Mouse (Mus musculus): Measurements from ENCODE around the gene Synj1. TPM values are rescaled to one million over a fixed set of nuclear protein-coding genes. Genes with fewer than 3 reads are reported as not detected.

The Synj1 gene
- polyA plus RNA-seq, 1 experiment: 51.6 TPM

DNA sequence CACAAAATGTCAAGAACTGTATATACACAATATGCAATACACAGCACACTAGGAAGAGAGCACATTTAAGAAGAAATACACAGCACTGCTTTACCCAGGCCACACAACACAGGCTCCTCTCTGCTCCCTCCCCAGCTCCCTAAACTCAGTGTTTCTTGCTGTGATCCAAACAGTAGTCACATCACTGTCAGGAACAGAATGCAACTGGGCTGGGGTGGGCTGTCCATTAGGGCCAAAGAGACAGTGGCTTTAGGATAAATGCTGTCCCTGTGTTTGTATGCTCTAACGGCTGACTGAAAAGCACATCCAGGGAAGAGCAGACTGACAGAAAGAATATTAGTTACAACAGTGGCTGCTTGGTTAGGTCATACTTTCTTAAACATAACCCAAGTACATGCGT, 18.8 kb upstream of the Synj1 start:
- 97% methylated on average over 2 of the region's 2 CpGs for WGBS

DNA sequence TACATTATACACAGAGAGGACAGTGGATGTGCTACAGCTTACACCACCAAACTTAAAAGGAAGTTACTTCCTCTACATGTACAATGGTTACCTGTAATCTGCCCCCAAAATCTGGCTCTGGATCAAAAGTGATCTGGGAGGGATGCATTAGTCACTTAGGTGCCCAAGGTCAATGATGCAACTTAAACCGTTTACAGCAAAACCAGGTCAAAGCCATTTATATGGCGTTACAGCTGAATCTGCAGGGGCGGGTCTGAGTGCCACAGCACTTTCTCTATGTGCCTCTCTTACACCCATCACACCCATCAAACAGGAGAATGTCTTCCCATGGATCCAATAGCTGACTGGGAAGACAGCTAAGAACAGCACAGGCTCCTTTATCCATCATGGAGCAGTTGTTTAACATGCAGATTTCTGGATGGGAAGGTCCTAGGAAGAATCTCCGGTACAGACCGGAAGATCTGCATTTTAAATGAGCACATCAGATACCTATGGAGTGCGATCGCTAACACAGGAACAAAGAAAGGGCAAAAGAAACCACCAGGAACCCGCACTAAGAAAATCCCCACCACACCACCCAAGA, 18.1 kb upstream of the Synj1 start:
- DNase-seq: no peak
- 93% methylated on average over 8 of the region's 8 CpGs for WGBS

More for the DNA sequence above, 18.8 kb upstream of the Synj1 start:
- no peaks in the 10 kb centered on the region for H3K4me1 ChIP-seq (replicated peaks; ENCODE audit: control insufficient read depth, insufficient read depth, low read length)
- peaks cover 85% of the 10 kb centered on the region for H3K36me3 ChIP-seq (ENCODE audit: control insufficient read depth, insufficient read depth, low read length)
- no peak overlapping the region for H3K4me3 ChIP-seq (ENCODE audit: control insufficient read depth, insufficient read depth, low read length)
- TF ChIP-seq CTCF (IDR thresholded peaks at IDR 0.05; ENCODE audit: borderline replicate concordance, control insufficient read depth, extremely low read depth, insufficient read depth, low read length, poor library complexity) (no peak), POLR2A (IDR thresholded peaks at IDR 0.05; ENCODE audit: control insufficient read depth, extremely low read depth, insufficient read depth, low read length, poor library complexity) (no peak)
- no peaks in the 10 kb centered on the region for H3K27me3 ChIP-seq (ENCODE audit: control insufficient read depth, insufficient read depth, low read length)
- no peak for DNase-seq
- no peak overlapping the region for H3K27ac ChIP-seq (ENCODE audit: control insufficient read depth, insufficient read depth, low read length)

GRCm38 (mm10) chr16:91026290-91026689, 15.2 kb upstream of the Synj1 start:
- no peaks in the 10 kb centered on the region for H3K27me3 ChIP-seq (ENCODE audit: control insufficient read depth, insufficient read depth, low read length)
- no peak overlapping the region for H3K27ac ChIP-seq (ENCODE audit: control insufficient read depth, insufficient read depth, low read length)
- WGBS: 100% methylated on average over 4 of the region's 4 CpGs
- H3K36me3 ChIP-seq (ENCODE audit: control insufficient read depth, insufficient read depth, low read length): peaks cover 83% of the 10 kb centered on the region
- no peak overlapping the region for H3K4me3 ChIP-seq (ENCODE audit: control insufficient read depth, insufficient read depth, low read length)
- H3K4me1 ChIP-seq (replicated peaks; ENCODE audit: control insufficient read depth, insufficient read depth, low read length): no peaks in the 10 kb centered on the region
- DNase-seq: no peak
- TF ChIP-seq POLR2A (IDR thresholded peaks at IDR 0.05; ENCODE audit: control insufficient read depth, extremely low read depth, insufficient read depth, low read length, poor library complexity) (no peak), CTCF (IDR thresholded peaks at IDR 0.05; ENCODE audit: borderline replicate concordance, control insufficient read depth, extremely low read depth, insufficient read depth, low read length, poor library complexity) (no peak)

More for the DNA sequence above, 18.1 kb upstream of the Synj1 start:
- no peaks in the 10 kb centered on the region for H3K27me3 ChIP-seq (ENCODE audit: control insufficient read depth, insufficient read depth, low read length)
- no peak overlapping the region for H3K27ac ChIP-seq (ENCODE audit: control insufficient read depth, insufficient read depth, low read length)
- TF ChIP-seq CTCF (IDR thresholded peaks at IDR 0.05; ENCODE audit: borderline replicate concordance, control insufficient read depth, extremely low read depth, insufficient read depth, low read length, poor library complexity) (no peak), POLR2A (IDR thresholded peaks at IDR 0.05; ENCODE audit: control insufficient read depth, extremely low read depth, insufficient read depth, low read length, poor library complexity) (no peak)
- H3K4me3 ChIP-seq (ENCODE audit: control insufficient read depth, insufficient read depth, low read length): no peak overlapping the region
- no peaks in the 10 kb centered on the region for H3K4me1 ChIP-seq (replicated peaks; ENCODE audit: control insufficient read depth, insufficient read depth, low read length)
- peaks cover 85% of the 10 kb centered on the region for H3K36me3 ChIP-seq (ENCODE audit: control insufficient read depth, insufficient read depth, low read length)

DNA sequence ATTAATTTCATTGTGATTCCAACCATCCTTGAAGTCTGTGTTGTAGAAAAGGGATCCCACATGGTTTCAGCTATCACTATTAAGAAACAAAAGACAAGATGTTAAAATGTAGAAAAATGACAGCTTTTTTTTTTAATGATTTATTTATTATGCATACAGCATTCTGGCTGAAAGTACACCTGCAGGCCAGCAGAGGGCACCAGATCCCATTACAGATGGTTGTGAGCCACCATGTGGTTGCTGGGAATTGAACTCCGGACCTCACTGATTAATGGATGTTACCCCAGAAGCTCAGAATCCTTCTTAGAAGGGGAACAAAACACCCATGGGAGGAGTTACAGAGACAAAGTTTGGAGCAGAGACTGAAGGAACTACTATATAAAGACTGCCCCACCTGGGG, 12.3 kb upstream of the Synj1 start:
- WGBS: 94% methylated on average over 1 of the region's 1 CpGs
- H3K4me3 ChIP-seq (ENCODE audit: control insufficient read depth, insufficient read depth, low read length): no peak overlapping the region
- H3K4me1 ChIP-seq (replicated peaks; ENCODE audit: control insufficient read depth, insufficient read depth, low read length): no peaks in the 10 kb centered on the region
- TF ChIP-seq POLR2A (IDR thresholded peaks at IDR 0.05; ENCODE audit: control insufficient read depth, extremely low read depth, insufficient read depth, low read length, poor library complexity): no peak
- TF ChIP-seq CTCF (IDR thresholded peaks at IDR 0.05; ENCODE audit: borderline replicate concordance, control insufficient read depth, extremely low read depth, insufficient read depth, low read length, poor library complexity): no peak
- H3K27me3 ChIP-seq (ENCODE audit: control insufficient read depth, insufficient read depth, low read length): no peaks in the 10 kb centered on the region
- H3K27ac ChIP-seq (ENCODE audit: control insufficient read depth, insufficient read depth, low read length): no peak overlapping the region
- peak; percentile 22 for DNase-seq
- peaks cover 91% of the 10 kb centered on the region for H3K36me3 ChIP-seq (ENCODE audit: control insufficient read depth, insufficient read depth, low read length)

GRCm38 (mm10) chr16:91020842-91021483, 9.9 kb upstream of the Synj1 start:
- no peak for DNase-seq
- Histone ChIP-seq H3K27ac (ENCODE audit: control insufficient read depth, insufficient read depth, low read length) (no peak overlapping the region; the same call in 1 of the 2 replicates), H3K4me3 (ENCODE audit: control insufficient read depth, insufficient read depth, low read length) (no peak overlapping the region), H3K4me1 (replicated peaks; ENCODE audit: control insufficient read depth, insufficient read depth, low read length) (no peaks in the 10 kb centered on the region), H3K27me3 (ENCODE audit: control insufficient read depth, insufficient read depth, low read length) (no peaks in the 10 kb centered on the region), H3K36me3 (ENCODE audit: control insufficient read depth, insufficient read depth, low read length) (peaks cover 82% of the 10 kb centered on the region)
- TF ChIP-seq CTCF (IDR thresholded peaks at IDR 0.05; ENCODE audit: borderline replicate concordance, control insufficient read depth, extremely low read depth, insufficient read depth, low read length, poor library complexity): no peak
- TF ChIP-seq POLR2A (IDR thresholded peaks at IDR 0.05; ENCODE audit: control insufficient read depth, extremely low read depth, insufficient read depth, low read length, poor library complexity): no peak
- WGBS: 88% methylated on average over 10 of the region's 10 CpGs

GRCm38 (mm10) chr16:91019476-91019875, 8.4 kb upstream of the Synj1 start:
- H3K27me3 ChIP-seq (ENCODE audit: control insufficient read depth, insufficient read depth, low read length): no peaks in the 10 kb centered on the region
- peaks cover 80% of the 10 kb centered on the region for H3K36me3 ChIP-seq (ENCODE audit: control insufficient read depth, insufficient read depth, low read length)
- TF ChIP-seq POLR2A (IDR thresholded peaks at IDR 0.05; ENCODE audit: control insufficient read depth, extremely low read depth, insufficient read depth, low read length, poor library complexity): no peak
- no peak for TF ChIP-seq CTCF (IDR thresholded peaks at IDR 0.05; ENCODE audit: borderline replicate concordance, control insufficient read depth, extremely low read depth, insufficient read depth, low read length, poor library complexity)
- DNase-seq: no peak
- no peak overlapping the region for H3K27ac ChIP-seq (ENCODE audit: control insufficient read depth, insufficient read depth, low read length)
- WGBS: 97% methylated on average over 4 of the region's 4 CpGs
- H3K4me3 ChIP-seq (ENCODE audit: control insufficient read depth, insufficient read depth, low read length): no peak overlapping the region
- H3K4me1 ChIP-seq (replicated peaks; ENCODE audit: control insufficient read depth, insufficient read depth, low read length): no peaks in the 10 kb centered on the region

All from thymus, adult 2 months (tissue).